Mouse (Mus musculus) thymus, adult 2 months (tissue): Measurements from ENCODE around the gene Eng. TPM values are rescaled to one million over a fixed set of nuclear protein-coding genes. Genes with fewer than 3 reads are reported as not detected.
A peak's percentile ranks its signal among the peaks of the same experiment; 100 is the strongest.

Experiments
- DNase-seq: peaks from one replicate; pipeline ENCODE4 v3.0.0; 2021
- H3K27ac ChIP-seq: fragments of 200-500 bp; 2 replicates; pipeline ENCODE4 v1.5.1; 2012; ENCODE audit warnings: low read length, control low read depth; ENCODE audit not compliant: control insufficient read depth, insufficient read depth
- H3K27me3 ChIP-seq: fragments of 200-500 bp; 2 replicates; pipeline ENCODE4 v1.6.1; 2012; ENCODE audit warnings: mild to moderate bottlenecking, low read length, moderate library complexity, mixed read lengths; ENCODE audit not compliant: control insufficient read depth, insufficient read depth
- H3K36me3 ChIP-seq: fragments of 200-500 bp; 2 replicates; pipeline ENCODE4 v1.6.1; 2012; ENCODE audit warnings: mild to moderate bottlenecking, low read length, moderate library complexity; ENCODE audit not compliant: control insufficient read depth, insufficient read depth
- H3K4me1 ChIP-seq: fragments of 200-500 bp; replicated peaks from 2 replicates; pipeline ENCODE4 v1.6.1; 2012; ENCODE audit warnings: low read length; ENCODE audit not compliant: control insufficient read depth, insufficient read depth
- H3K4me3 ChIP-seq: fragments of 200-500 bp; 2 replicates; pipeline ENCODE4 v1.5.1; 2012; ENCODE audit warnings: mild to moderate bottlenecking, low read length, control low read depth, moderate library complexity; ENCODE audit not compliant: control insufficient read depth, insufficient read depth
- CTCF ChIP-seq: fragments of 200-500 bp; IDR thresholded peaks from 2 replicates; pipeline ENCODE4 v1.5.1; 2012; ENCODE audit warnings: mild to moderate bottlenecking, control low read depth, low read length, moderate library complexity, borderline replicate concordance; ENCODE audit not compliant: control insufficient read depth, poor library complexity, insufficient read depth; ENCODE audit errors: extremely low read depth
- POLR2A ChIP-seq: fragments of 200-500 bp; IDR thresholded peaks from 2 replicates; pipeline ENCODE4 v1.6.1; 2012; ENCODE audit warnings: mild to moderate bottlenecking, low read length, control low read depth, moderate library complexity; ENCODE audit not compliant: control insufficient read depth, poor library complexity, insufficient read depth; ENCODE audit errors: extremely low read depth
- whole genome bisulfite sequencing: fragments of 180-500 bp; shearing (Covaris S2); methylation state at CpG from one replicate; pipeline ENCODE4 v1.1.7; 2018; 5-methylcytosine and 5-hydroxymethylcytosine counted together
- polyA plus RNA-seq: library from polyadenylated mRNA; depleted of rRNA; stranded (reverse); fragments of >200 nt; gene quantifications from 2 replicates; pipeline ENCODE4 v1.2.3, GENCODE M21; 2012

Eng gene
- polyA plus RNA-seq, 1 experiment = 66.1 TPM

DNA sequence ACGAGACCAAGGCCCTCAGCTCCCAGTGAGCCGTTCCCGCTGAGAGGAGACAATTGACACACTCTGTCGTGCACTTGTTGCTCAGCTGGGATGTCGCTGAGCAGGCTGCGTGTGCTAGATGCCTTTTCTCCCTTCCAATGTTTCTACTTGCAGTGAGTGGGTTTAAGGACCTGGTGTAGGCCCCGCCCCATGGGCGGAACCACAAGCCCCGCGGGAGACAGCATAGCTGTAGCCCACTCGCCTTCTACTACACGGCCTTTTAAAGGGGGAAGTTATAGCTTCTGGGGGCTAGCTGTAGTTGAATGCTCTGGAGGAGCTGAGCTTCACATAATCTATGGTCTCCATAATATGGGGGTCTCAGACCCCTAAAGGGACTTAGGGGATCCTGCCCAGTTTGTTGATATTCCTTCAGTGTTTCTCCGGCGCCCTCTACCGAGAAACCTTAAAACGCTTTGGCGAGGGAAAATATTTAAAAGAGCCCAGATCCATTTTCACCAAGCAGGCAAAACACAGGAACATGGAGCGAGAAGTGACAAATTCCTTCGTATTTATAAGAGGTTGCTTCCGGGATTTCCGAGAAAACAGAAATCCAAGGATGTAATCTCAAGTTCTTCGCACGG is 35.7 kb upstream of the Eng start:
- Histone ChIP-seq H3K4me1 (peaks cover 23% of the 10 kb centered on the region), H3K36me3 (no peaks in the 10 kb centered on the region), H3K4me3 (no peak overlapping the region), H3K27me3 (peaks cover 13% of the 10 kb centered on the region), H3K27ac (no peak overlapping the region)
- peak; percentile 41 for DNase-seq
- 23% methylated on average over 23 of the region's 23 CpGs for WGBS
- TF ChIP-seq POLR2A = no peak
- no peak for TF ChIP-seq CTCF

- Histone ChIP-seq H3K4me1 (peaks cover 16% of the 10 kb centered on the region), H3K4me3 (no peak overlapping the region), H3K27me3 (peaks cover 10% of the 10 kb centered on the region), H3K36me3 (no peaks in the 10 kb centered on the region), H3K27ac (no peak overlapping the region)
- no peak for DNase-seq
- WGBS = 96% methylated on average over 26 of the region's 26 CpGs
- no peak for TF ChIP-seq CTCF
- no peak for TF ChIP-seq POLR2A
These were observed 34.1 kb upstream of the Eng start for GRCm38 (mm10) chr2:32612274-32612673.

DNA sequence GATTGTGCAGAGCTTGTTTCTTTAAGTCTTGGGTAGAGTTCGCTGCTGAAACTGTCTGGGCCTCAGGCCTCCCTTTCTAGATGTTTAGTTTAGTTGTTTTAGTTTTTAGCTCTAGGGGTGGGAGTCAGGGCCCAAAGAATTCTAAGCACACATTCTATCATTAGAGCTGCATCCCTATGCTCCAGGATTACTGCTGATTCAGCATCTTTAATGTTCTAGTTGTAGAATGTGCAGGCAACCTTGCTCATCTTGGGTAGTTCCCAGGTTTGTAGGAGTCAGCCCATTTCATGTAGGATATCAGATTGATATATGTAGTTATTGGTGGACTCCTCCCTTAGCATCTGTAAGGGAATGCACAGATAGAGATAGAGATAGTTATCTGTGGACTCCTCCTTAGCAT is 29.3 kb upstream of the Eng start:
- DNase-seq = no peak
- 100% methylated on average over 1 of the region's 1 CpGs for WGBS
- no peaks in the 10 kb centered on the region for H3K4me1 ChIP-seq
- no peaks in the 10 kb centered on the region for H3K27me3 ChIP-seq
- no peak overlapping the region for H3K27ac ChIP-seq
- TF ChIP-seq POLR2A (no peak), CTCF (no peak)
- H3K4me3 ChIP-seq = no peak overlapping the region
- no peaks in the 10 kb centered on the region for H3K36me3 ChIP-seq

- DNase-seq = no peak
- H3K27me3 ChIP-seq = no peaks in the 10 kb centered on the region
- 98% methylated on average over 4 of the region's 4 CpGs for WGBS
- TF ChIP-seq CTCF (0 out of 2 replicates have a peak, but pooled peaks have one; percentile 23), POLR2A (no peak)
- no peak overlapping the region for H3K27ac ChIP-seq
- no peaks in the 10 kb centered on the region for H3K36me3 ChIP-seq
- no peaks in the 10 kb centered on the region for H3K4me1 ChIP-seq
- no peak overlapping the region for H3K4me3 ChIP-seq
These were observed 28.8 kb upstream of the Eng start for GRCm38 (mm10) chr2:32617601-32618000.

DNA sequence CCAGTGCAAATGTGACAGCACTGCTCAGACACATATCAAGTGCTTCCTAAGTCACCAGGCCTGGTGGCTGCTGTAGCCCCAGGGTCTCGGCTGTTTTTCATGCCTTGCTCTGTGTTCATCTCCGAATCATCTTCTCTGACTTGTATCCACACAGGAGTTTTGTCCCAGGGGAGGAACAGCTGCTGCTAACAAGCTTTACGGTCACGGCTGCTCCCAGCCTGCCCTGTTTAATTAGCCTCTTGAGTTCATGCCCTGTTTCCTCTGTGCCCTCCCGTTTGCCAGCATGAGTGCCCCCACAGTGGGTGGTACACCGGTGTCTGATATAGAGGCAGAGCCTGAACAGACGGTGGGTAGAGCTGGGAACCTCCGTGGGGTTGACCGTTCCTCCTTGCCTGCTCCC is 28.3 kb upstream of the Eng start:
- 98% methylated on average over 9 of the region's 9 CpGs for WGBS
- TF ChIP-seq CTCF (no peak), POLR2A (no peak)
- Histone ChIP-seq H3K27ac (no peak overlapping the region), H3K27me3 (no peaks in the 10 kb centered on the region), H3K36me3 (no peaks in the 10 kb centered on the region), H3K4me1 (no peaks in the 10 kb centered on the region), H3K4me3 (no peak overlapping the region)
- no peak for DNase-seq

DNA sequence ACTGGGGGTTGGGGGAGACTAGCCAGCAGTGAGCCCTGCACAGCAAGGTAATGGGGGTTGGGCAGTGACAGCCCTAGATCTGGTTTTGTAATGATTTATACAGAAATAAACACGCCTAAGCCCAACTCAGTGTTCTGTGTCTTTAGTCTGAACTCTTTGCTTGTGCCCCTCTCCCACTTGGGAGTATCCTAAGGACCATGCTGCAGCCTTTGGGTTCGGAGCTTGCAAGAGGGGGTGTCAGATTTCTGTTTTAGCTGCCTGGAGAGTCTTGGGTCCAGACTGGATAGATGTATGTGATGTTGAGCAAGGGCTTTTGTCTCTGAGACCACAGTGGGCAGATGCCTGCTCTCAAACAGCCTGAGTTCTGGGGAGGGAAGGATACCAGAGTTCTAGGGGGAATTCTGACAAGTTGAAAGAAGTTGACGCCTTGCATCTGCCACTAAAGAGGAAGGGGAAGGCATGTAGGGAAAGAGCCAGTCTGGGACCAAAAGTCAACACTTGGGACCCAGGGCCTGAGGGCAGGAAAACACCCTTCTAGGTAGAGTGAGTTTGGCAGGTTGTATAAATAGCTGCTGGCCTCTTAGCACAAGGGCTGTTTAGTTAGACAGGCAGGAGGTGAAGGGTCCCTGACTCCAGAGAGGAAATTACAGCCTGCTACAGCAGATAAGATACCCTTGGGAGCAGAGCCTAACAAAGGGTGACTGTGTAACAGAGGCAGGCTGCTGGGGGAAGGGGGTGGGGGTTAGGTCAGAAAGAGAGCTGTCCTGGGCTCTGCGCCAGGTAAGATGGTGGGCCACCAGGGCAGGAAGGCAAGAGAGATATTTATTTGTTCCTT is 25.5 kb upstream of the Eng start:
- Histone ChIP-seq H3K4me3 (no peak overlapping the region), H3K4me1 (no peaks in the 10 kb centered on the region), H3K36me3 (no peaks in the 10 kb centered on the region), H3K27me3 (no peaks in the 10 kb centered on the region), H3K27ac (no peak overlapping the region)
- DNase-seq = no peak
- TF ChIP-seq CTCF (no peak), POLR2A (no peak)
- WGBS = 87% methylated on average over 4 of the region's 4 CpGs
